Mouse (Mus musculus) T-cell, adult 2 months (primary cell): ENCODE measurements around the gene Calm1.
"Not testable (repeated sequence)": the region's sequence is repeated elsewhere in the genome, so short reads cannot be mapped to it uniquely, and the experiment has no call there.

ENCODE experiments used
- DNase-seq: peaks from one replicate; pipeline ENCODE4 v3.0.0; 2022; ENCODE audit warnings: low spot score

Gene Calm1

GRCm38 (mm10) chr12:100194181-100194580 lies 5.1 kb upstream of the Calm1 start:
- DNase-seq = no peak

GRCm38 (mm10) chr12:100196786-100197185 lies 2.4 kb upstream of the Calm1 start:
- no peak for DNase-seq

- peak; percentile 55 for DNase-seq
Measured at GRCm38 (mm10) chr12:100199891-100200644, 833 bp downstream of the Calm1 start.

GRCm38 (mm10) chr12:100200645-100201362 lies 1.6 kb downstream of the Calm1 start:
- no peak for DNase-seq

- no peak for DNase-seq
Measured at GRCm38 (mm10) chr12:100201363-100201711, 2.1 kb downstream of the Calm1 start.

GRCm38 (mm10) chr12:100201838-100202237 lies 2.6 kb downstream of the Calm1 start:
- peak; percentile 88 for DNase-seq

- DNase-seq = no peak
Measured at GRCm38 (mm10) chr12:100203759-100204158, 4.5 kb downstream of the Calm1 start.

GRCm38 (mm10) chr12:100205156-100205555 lies 5.9 kb downstream of the Calm1 start:
- DNase-seq = no peak

GRCm38 (mm10) chr12:100206521-100206920 lies 7.3 kb downstream of the Calm1 start:
- no peak for DNase-seq

GRCm38 (mm10) chr12:100206926-100207325 lies 7.7 kb downstream of the Calm1 start:
- DNase-seq = no peak

- DNase-seq = no peak
Measured at GRCm38 (mm10) chr12:100209701-100210478, 10.7 kb downstream of the Calm1 start.

GRCm38 (mm10) chr12:100210973-100211372 lies 11.7 kb downstream of the Calm1 start:
- no peak for DNase-seq

- no peak for DNase-seq
Measured at GRCm38 (mm10) chr12:100211453-100212185, 12.4 kb downstream of the Calm1 start.

- DNase-seq = no peak
Measured at GRCm38 (mm10) chr12:100212397-100212796, 13.2 kb downstream of the Calm1 start.

- no peak for DNase-seq
Measured at GRCm38 (mm10) chr12:100213162-100213561, 13.9 kb downstream of the Calm1 start.

- no peak for DNase-seq
Measured at GRCm38 (mm10) chr12:100214156-100214555, 14.9 kb downstream of the Calm1 start.

- no peak for DNase-seq
Measured at GRCm38 (mm10) chr12:100214738-100215137, 15.5 kb downstream of the Calm1 start.

GRCm38 (mm10) chr12:100217087-100217486 lies 17.9 kb downstream of the Calm1 start:
- not testable (repeated sequence) for DNase-seq

GRCm38 (mm10) chr12:100220012-100220411 lies 20.8 kb downstream of the Calm1 start:
- no peak for DNase-seq

- no peak for DNase-seq
Measured at GRCm38 (mm10) chr12:100221608-100222321, 22.5 kb downstream of the Calm1 start.

GRCm38 (mm10) chr12:100222322-100222993 lies 23.2 kb downstream of the Calm1 start:
- no peak for DNase-seq
